Mouse (Mus musculus): Measurements from ENCODE around the gene Olfr971. TPM values are rescaled to one million over a fixed set of nuclear protein-coding genes. Genes with fewer than 3 reads are reported as not detected.
"Not testable (repeated sequence)": the region's sequence is repeated elsewhere in the genome, so short reads cannot be mapped to it uniquely, and the experiment has no call there.

Gene Olfr971
- not detected in 2 replicates for polyA plus RNA-seq (2012; rRNA removed)
- polyA plus RNA-seq (2014; fragmentation: Nextera tagmentation; extraction: Ambion mirVana): not detected in 2 replicates

DNA sequence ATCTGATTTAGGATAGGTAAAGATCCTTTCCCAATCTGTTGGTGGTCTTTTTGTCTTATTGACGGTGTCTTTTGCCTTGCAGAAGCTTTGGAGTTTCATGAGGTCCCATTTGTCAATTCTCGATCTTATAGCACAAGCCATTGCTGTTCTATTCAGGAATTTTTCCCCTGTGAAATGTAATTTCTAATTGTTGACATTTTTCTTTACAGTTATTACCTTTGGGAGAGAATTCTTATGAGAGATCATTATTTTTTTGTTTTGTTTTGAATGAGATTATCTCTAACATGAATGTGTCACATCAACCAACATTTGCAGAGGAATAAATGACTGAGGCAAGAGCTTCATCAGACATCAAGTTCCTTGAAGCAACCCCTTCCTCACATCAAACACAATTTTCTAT lies at the start of gene Olfr971:
TSS of gene Olfr971 (plus strand) at position 301 of the 400 bp plus-strand sequence.
- H3K4me1 ChIP-seq (ENCODE audit: control insufficient read depth, insufficient read depth, low read length); H3K27me3 ChIP-seq (ENCODE audit: control insufficient read depth, insufficient read depth, low read length); H3K36me3 ChIP-seq (ENCODE audit: control insufficient read depth, insufficient read depth, low read length); ATAC-seq (ENCODE audit: low FRiP score, low read depth); H3K4me2 ChIP-seq (replicated peaks; ENCODE audit: low read depth, low read length, severe bottlenecking); H3K9me3 ChIP-seq (ENCODE audit: control insufficient read depth, low read length); H3K9ac ChIP-seq (ENCODE audit: low read depth, low read length, severe bottlenecking); H3K4me3 ChIP-seq (replicated peaks; ENCODE audit: low read length); DNase-seq (ENCODE audit: low spot score); H3K27ac ChIP-seq (replicated peaks; ENCODE audit: low read depth, low read length): not testable (repeated sequence)
- WGBS: 95% methylated on average over 1 of the region's 2 CpGs

DNA sequence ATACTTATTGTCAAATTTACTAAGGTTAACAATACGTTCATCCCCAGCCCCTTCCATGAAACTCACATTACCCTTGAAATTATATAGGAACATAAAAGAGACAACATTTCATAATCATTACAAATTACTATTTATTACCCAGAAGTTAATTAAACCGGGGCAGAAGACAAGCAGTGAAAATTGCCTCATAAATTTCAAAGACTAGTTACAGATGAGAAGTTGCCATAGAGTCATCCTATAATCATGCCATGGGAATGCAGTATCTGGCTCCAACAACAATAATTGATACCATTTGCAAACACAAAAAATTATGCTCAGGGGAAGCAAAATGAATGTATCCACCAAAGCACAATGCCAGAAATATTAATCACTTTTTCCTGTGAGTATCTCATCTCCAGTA lies 46.1 kb upstream of the Olfr971 start, which contains the start of gene Olfr969:
TSS of gene Olfr969 (plus strand) at position 388 of the 400 bp plus-strand sequence.
- H3K4me3 ChIP-seq (replicated peaks; ENCODE audit: low read length): no peak within 1 kb of the TSS
- no peak within 1 kb of the TSS for H3K9ac ChIP-seq (ENCODE audit: low read depth, low read length, severe bottlenecking)
- H3K27ac ChIP-seq (replicated peaks; ENCODE audit: low read depth, low read length): no peak within 1 kb of the TSS
- H3K9me3 ChIP-seq (ENCODE audit: control insufficient read depth, low read length): no peaks in the 10 kb centered on the region
- 43% methylated on average over 2 of the region's 2 CpGs for WGBS
- DNase-seq (ENCODE audit: low spot score) (peak; percentile 54), ATAC-seq (ENCODE audit: low FRiP score, low read depth) (no peak)
- H3K36me3 ChIP-seq (ENCODE audit: control insufficient read depth, insufficient read depth, low read length): no peaks in the 10 kb centered on the region
- no peak within 1 kb of the TSS for H3K4me2 ChIP-seq (replicated peaks; ENCODE audit: low read depth, low read length, severe bottlenecking)
- no peak for TF ChIP-seq POLR2A (IDR thresholded peaks at IDR 0.05; ENCODE audit: borderline replicate concordance, extremely low read depth, insufficient read depth, insufficient read length)
- no peaks in the 10 kb centered on the region for H3K27me3 ChIP-seq (ENCODE audit: control insufficient read depth, insufficient read depth, low read length)
- H3K4me1 ChIP-seq (ENCODE audit: control insufficient read depth, insufficient read depth, low read length): no peaks in the 10 kb centered on the region

DNA sequence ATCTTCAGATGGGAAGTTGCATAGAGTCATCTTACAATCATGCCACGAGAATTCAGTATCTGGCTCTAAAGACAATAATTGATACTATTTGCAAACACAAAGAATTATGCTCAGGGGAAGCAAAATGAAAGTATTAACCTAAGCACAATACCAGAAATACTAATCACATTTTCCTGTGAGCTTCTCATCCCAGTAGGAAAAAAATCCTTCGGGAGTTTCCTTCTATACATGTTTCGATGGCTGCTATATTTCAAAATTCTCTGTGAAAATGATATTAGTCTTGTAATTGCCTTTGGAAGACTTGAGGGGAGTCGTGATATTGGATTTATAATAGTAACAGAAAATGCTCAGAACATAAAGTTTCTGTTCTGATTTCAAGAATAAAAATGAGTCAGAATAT lies 28.1 kb upstream of the Olfr971 start, which contains the start of gene Olfr970:
TSS of gene Olfr970 (plus strand) at position 301 of the 400 bp plus-strand sequence.
- Histone ChIP-seq H3K4me2 (replicated peaks; ENCODE audit: low read depth, low read length, severe bottlenecking) (no peak within 1 kb of the TSS), H3K4me3 (replicated peaks; ENCODE audit: low read length) (no peak within 1 kb of the TSS), H3K9me3 (ENCODE audit: control insufficient read depth, low read length) (no peaks in the 10 kb centered on the region), H3K4me1 (ENCODE audit: control insufficient read depth, insufficient read depth, low read length) (no peaks in the 10 kb centered on the region), H3K27me3 (ENCODE audit: control insufficient read depth, insufficient read depth, low read length) (no peaks in the 10 kb centered on the region), H3K36me3 (ENCODE audit: control insufficient read depth, insufficient read depth, low read length) (no peaks in the 10 kb centered on the region), H3K9ac (ENCODE audit: low read depth, low read length, severe bottlenecking) (no peak within 1 kb of the TSS), H3K27ac (replicated peaks; ENCODE audit: low read depth, low read length) (no peak within 1 kb of the TSS)
- no peak for TF ChIP-seq POLR2A (IDR thresholded peaks at IDR 0.05; ENCODE audit: borderline replicate concordance, extremely low read depth, insufficient read depth, insufficient read length)
- DNase-seq (ENCODE audit: low spot score) (no peak), ATAC-seq (ENCODE audit: low FRiP score, low read depth) (no peak)
- WGBS: 67% methylated on average over 4 of the region's 4 CpGs

DNA sequence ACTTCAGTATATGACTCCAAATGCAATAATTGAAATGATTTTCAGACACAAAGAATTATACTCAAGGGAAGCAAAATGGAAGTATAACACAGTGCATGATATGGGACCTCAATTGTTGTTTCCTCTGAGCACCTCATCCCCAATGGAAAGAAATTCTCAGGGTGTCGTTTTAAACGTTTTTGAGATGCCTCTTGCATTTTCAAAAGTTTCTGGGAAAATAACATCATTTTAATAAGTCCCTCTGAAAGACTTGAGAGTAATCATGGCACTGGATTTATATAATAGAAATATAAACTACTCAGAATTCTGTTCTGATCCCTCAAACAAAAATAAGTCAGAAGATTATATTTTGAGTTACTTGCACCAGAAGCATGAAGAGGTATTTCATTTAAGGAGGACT lies 29.4 kb downstream of the Olfr971 start, which contains the start of gene Olfr972:
TSS of gene Olfr972 (plus strand) at position 301 of the 400 bp plus-strand sequence.
- Histone ChIP-seq H3K9me3 (ENCODE audit: control insufficient read depth, low read length) (no peaks in the 10 kb centered on the region), H3K27ac (replicated peaks; ENCODE audit: low read depth, low read length) (no peak within 1 kb of the TSS), H3K36me3 (ENCODE audit: control insufficient read depth, insufficient read depth, low read length) (no peaks in the 10 kb centered on the region), H3K4me3 (replicated peaks; ENCODE audit: low read length) (no peak within 1 kb of the TSS), H3K4me2 (replicated peaks; ENCODE audit: low read depth, low read length, severe bottlenecking) (no peak within 1 kb of the TSS), H3K9ac (ENCODE audit: low read depth, low read length, severe bottlenecking) (no peak within 1 kb of the TSS), H3K4me1 (ENCODE audit: control insufficient read depth, insufficient read depth, low read length) (no peaks in the 10 kb centered on the region), H3K27me3 (ENCODE audit: control insufficient read depth, insufficient read depth, low read length) (no peaks in the 10 kb centered on the region)
- no peak for ATAC-seq (ENCODE audit: low FRiP score, low read depth)
- TF ChIP-seq POLR2A (IDR thresholded peaks at IDR 0.05; ENCODE audit: borderline replicate concordance, extremely low read depth, insufficient read depth, insufficient read length): no peak
- 72% methylated on average over 2 of the region's 2 CpGs for WGBS
- DNase-seq (ENCODE audit: low spot score): no peak

DNA sequence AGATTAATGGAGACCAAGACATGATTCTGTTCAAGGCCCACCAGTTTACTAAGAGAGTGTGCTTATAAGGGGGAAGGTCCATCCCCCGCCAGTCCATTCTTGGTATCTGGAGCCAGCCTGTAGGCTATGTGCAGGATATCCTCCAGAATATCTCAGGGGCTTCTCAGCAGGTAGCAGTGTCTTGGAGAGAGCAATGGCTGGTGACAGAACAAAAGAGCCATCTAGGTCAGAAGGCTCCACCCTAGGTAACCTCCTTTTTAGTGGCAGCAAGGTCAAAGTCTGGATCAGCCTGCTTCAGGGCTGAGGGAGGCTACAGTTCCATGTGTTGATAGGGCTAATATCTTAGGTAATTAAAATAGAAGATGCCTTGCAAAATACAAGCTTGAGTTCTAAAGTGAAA lies 35.3 kb downstream of the Olfr971 start:
- not testable (repeated sequence) for DNase-seq (ENCODE audit: low spot score); H3K9ac ChIP-seq (ENCODE audit: low read depth, low read length, severe bottlenecking); H3K4me2 ChIP-seq (replicated peaks; ENCODE audit: low read depth, low read length, severe bottlenecking); H3K27me3 ChIP-seq (ENCODE audit: control insufficient read depth, insufficient read depth, low read length); H3K4me1 ChIP-seq (ENCODE audit: control insufficient read depth, insufficient read depth, low read length); ATAC-seq (ENCODE audit: low FRiP score, low read depth); H3K9me3 ChIP-seq (ENCODE audit: control insufficient read depth, low read length); H3K27ac ChIP-seq (replicated peaks; ENCODE audit: low read depth, low read length); H3K4me3 ChIP-seq (replicated peaks; ENCODE audit: low read length); H3K36me3 ChIP-seq (ENCODE audit: control insufficient read depth, insufficient read depth, low read length)
- WGBS: 86% methylated on average over 1 of the region's 1 CpGs

DNA sequence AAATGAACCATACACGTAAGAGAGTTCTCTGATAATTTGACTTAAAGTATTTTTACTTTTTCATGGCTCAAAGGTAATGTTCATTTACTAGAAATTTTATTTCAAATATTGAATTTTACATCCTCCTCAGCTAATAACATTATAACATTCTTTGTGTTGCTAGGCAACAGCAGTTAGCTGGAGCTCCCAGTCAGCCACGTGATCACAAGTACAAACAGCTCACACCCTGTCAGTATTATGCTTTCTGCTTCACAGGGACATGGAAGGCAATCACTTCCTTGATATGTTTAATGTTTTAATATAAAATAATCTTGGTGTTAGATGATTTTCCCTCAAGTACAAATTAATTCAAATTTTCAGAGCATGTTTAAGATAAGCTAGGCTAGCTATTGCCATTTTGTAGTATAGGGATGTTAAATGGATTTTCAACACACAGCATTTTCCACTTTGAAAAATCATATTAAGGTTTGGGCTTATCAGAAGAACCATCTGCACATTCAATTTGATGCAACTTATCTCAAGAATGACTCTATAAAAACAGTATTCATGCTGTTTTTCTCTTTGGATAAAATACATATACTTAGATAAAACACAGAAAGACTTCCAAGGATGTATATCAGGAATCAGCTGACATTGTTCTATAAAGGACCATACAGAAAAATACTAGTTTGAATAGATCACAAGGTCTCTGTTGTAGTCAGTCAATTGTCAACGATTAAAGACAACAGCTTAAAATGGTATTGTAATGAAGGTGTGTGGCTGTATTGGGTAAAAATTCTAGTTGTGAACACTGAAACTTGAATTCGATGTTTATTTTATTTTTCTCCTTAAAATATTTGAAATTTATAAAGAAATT lies 41.1 kb downstream of the Olfr971 start:
- not testable (repeated sequence) for H3K27ac ChIP-seq (replicated peaks; ENCODE audit: low read depth, low read length); H3K4me3 ChIP-seq (replicated peaks; ENCODE audit: low read length); ATAC-seq (ENCODE audit: low FRiP score, low read depth); H3K4me2 ChIP-seq (replicated peaks; ENCODE audit: low read depth, low read length, severe bottlenecking); DNase-seq (ENCODE audit: low spot score); H3K9ac ChIP-seq (ENCODE audit: low read depth, low read length, severe bottlenecking); H3K27me3 ChIP-seq (ENCODE audit: control insufficient read depth, insufficient read depth, low read length); H3K36me3 ChIP-seq (ENCODE audit: control insufficient read depth, insufficient read depth, low read length); H3K9me3 ChIP-seq (ENCODE audit: control insufficient read depth, low read length); H3K4me1 ChIP-seq (ENCODE audit: control insufficient read depth, insufficient read depth, low read length)
- no CpG with 5 or more reads among the region's 4 CpGs for WGBS

Data from limb, embryonic 14.5 days (tissue).